Mouse (Mus musculus): Measurements from ENCODE around the gene Kcnb1. TPM values are rescaled to one million over a fixed set of nuclear protein-coding genes. Genes with fewer than 3 reads are reported as not detected.

Kcnb1 gene
- polyA plus RNA-seq, 1 experiment = 2.1 TPM

- TF ChIP-seq CTCF (IDR thresholded peaks at IDR 0.05; ENCODE audit: borderline replicate concordance, control insufficient read depth, extremely low read depth, insufficient read depth, low read length, poor library complexity) (no peak), POLR2A (IDR thresholded peaks at IDR 0.05; ENCODE audit: control insufficient read depth, extremely low read depth, insufficient read depth, low read length, poor library complexity) (no peak)
- no peaks in the 10 kb centered on the region for H3K27me3 ChIP-seq (ENCODE audit: control insufficient read depth, insufficient read depth, low read length)
- H3K36me3 ChIP-seq (ENCODE audit: control insufficient read depth, insufficient read depth, low read length) = no peaks in the 10 kb centered on the region
- H3K4me1 ChIP-seq (replicated peaks; ENCODE audit: control insufficient read depth, insufficient read depth, low read length) = no peaks in the 10 kb centered on the region
- WGBS = 90% methylated on average over 5 of the region's 5 CpGs
- DNase-seq = no peak
- H3K27ac ChIP-seq (ENCODE audit: control insufficient read depth, insufficient read depth, low read length) = no peak overlapping the region
- H3K4me3 ChIP-seq (ENCODE audit: control insufficient read depth, insufficient read depth, low read length) = no peak overlapping the region
Observed at GRCm38 (mm10) chr2:167173051-167173875, 16.7 kb downstream of the Kcnb1 start.

- no peak overlapping the region for H3K4me3 ChIP-seq (ENCODE audit: control insufficient read depth, insufficient read depth, low read length)
- H3K27me3 ChIP-seq (ENCODE audit: control insufficient read depth, insufficient read depth, low read length) = no peaks in the 10 kb centered on the region
- no peak for DNase-seq
- H3K27ac ChIP-seq (ENCODE audit: control insufficient read depth, insufficient read depth, low read length) = no peak overlapping the region
- WGBS = 10% methylated on average over 11 of the region's 11 CpGs
- no peak for TF ChIP-seq CTCF (IDR thresholded peaks at IDR 0.05; ENCODE audit: borderline replicate concordance, control insufficient read depth, extremely low read depth, insufficient read depth, low read length, poor library complexity)
- no peak for TF ChIP-seq POLR2A (IDR thresholded peaks at IDR 0.05; ENCODE audit: control insufficient read depth, extremely low read depth, insufficient read depth, low read length, poor library complexity)
- H3K4me1 ChIP-seq (replicated peaks; ENCODE audit: control insufficient read depth, insufficient read depth, low read length) = no peaks in the 10 kb centered on the region
- H3K36me3 ChIP-seq (ENCODE audit: control insufficient read depth, insufficient read depth, low read length) = no peaks in the 10 kb centered on the region
Observed at GRCm38 (mm10) chr2:167167515-167168212, 22.3 kb downstream of the Kcnb1 start.

- Histone ChIP-seq H3K4me1 (replicated peaks; ENCODE audit: control insufficient read depth, insufficient read depth, low read length) (no peaks in the 10 kb centered on the region), H3K4me3 (ENCODE audit: control insufficient read depth, insufficient read depth, low read length) (no peak overlapping the region), H3K36me3 (ENCODE audit: control insufficient read depth, insufficient read depth, low read length) (no peaks in the 10 kb centered on the region), H3K27me3 (ENCODE audit: control insufficient read depth, insufficient read depth, low read length) (no peaks in the 10 kb centered on the region), H3K27ac (ENCODE audit: control insufficient read depth, insufficient read depth, low read length) (no peak overlapping the region)
- TF ChIP-seq POLR2A (IDR thresholded peaks at IDR 0.05; ENCODE audit: control insufficient read depth, extremely low read depth, insufficient read depth, low read length, poor library complexity) (no peak), CTCF (IDR thresholded peaks at IDR 0.05; ENCODE audit: borderline replicate concordance, control insufficient read depth, extremely low read depth, insufficient read depth, low read length, poor library complexity) (no peak)
- 97% methylated on average over 9 of the region's 9 CpGs for WGBS
- DNase-seq = no peak
Observed at GRCm38 (mm10) chr2:167163600-167163999, 26.4 kb downstream of the Kcnb1 start.

GRCm38 (mm10) chr2:167163134-167163533, 26.8 kb downstream of the Kcnb1 start:
- no peaks in the 10 kb centered on the region for H3K27me3 ChIP-seq (ENCODE audit: control insufficient read depth, insufficient read depth, low read length)

GRCm38 (mm10) chr2:167162516-167163021, 27.4 kb downstream of the Kcnb1 start:
- no peaks in the 10 kb centered on the region for H3K27me3 ChIP-seq (ENCODE audit: control insufficient read depth, insufficient read depth, low read length)
- H3K4me3 ChIP-seq (ENCODE audit: control insufficient read depth, insufficient read depth, low read length) = no peak overlapping the region
- H3K36me3 ChIP-seq (ENCODE audit: control insufficient read depth, insufficient read depth, low read length) = no peaks in the 10 kb centered on the region
- TF ChIP-seq CTCF (IDR thresholded peaks at IDR 0.05; ENCODE audit: borderline replicate concordance, control insufficient read depth, extremely low read depth, insufficient read depth, low read length, poor library complexity) (no peak), POLR2A (IDR thresholded peaks at IDR 0.05; ENCODE audit: control insufficient read depth, extremely low read depth, insufficient read depth, low read length, poor library complexity) (no peak)
- H3K27ac ChIP-seq (ENCODE audit: control insufficient read depth, insufficient read depth, low read length) = no peak overlapping the region
- no peak for DNase-seq
- H3K4me1 ChIP-seq (replicated peaks; ENCODE audit: control insufficient read depth, insufficient read depth, low read length) = no peaks in the 10 kb centered on the region
- WGBS = 91% methylated on average over 10 of the region's 10 CpGs

More at GRCm38 (mm10) chr2:167163134-167163533, 26.8 kb downstream of the Kcnb1 start:
- Histone ChIP-seq H3K27ac (ENCODE audit: control insufficient read depth, insufficient read depth, low read length) (no peak overlapping the region), H3K4me1 (replicated peaks; ENCODE audit: control insufficient read depth, insufficient read depth, low read length) (no peaks in the 10 kb centered on the region), H3K4me3 (ENCODE audit: control insufficient read depth, insufficient read depth, low read length) (no peak overlapping the region), H3K36me3 (ENCODE audit: control insufficient read depth, insufficient read depth, low read length) (no peaks in the 10 kb centered on the region)
- no peak for DNase-seq
- TF ChIP-seq CTCF (IDR thresholded peaks at IDR 0.05; ENCODE audit: borderline replicate concordance, control insufficient read depth, extremely low read depth, insufficient read depth, low read length, poor library complexity) (no peak), POLR2A (IDR thresholded peaks at IDR 0.05; ENCODE audit: control insufficient read depth, extremely low read depth, insufficient read depth, low read length, poor library complexity) (no peak)
- WGBS = 96% methylated on average over 10 of the region's 10 CpGs

GRCm38 (mm10) chr2:167159721-167160120, 30.2 kb downstream of the Kcnb1 start:
- no peak overlapping the region for H3K4me3 ChIP-seq (ENCODE audit: control insufficient read depth, insufficient read depth, low read length)
- H3K27me3 ChIP-seq (ENCODE audit: control insufficient read depth, insufficient read depth, low read length) = no peaks in the 10 kb centered on the region
- no peak overlapping the region for H3K27ac ChIP-seq (ENCODE audit: control insufficient read depth, insufficient read depth, low read length)
- 96% methylated on average over 4 of the region's 4 CpGs for WGBS
- TF ChIP-seq POLR2A (IDR thresholded peaks at IDR 0.05; ENCODE audit: control insufficient read depth, extremely low read depth, insufficient read depth, low read length, poor library complexity) (no peak), CTCF (IDR thresholded peaks at IDR 0.05; ENCODE audit: borderline replicate concordance, control insufficient read depth, extremely low read depth, insufficient read depth, low read length, poor library complexity) (no peak)
- no peaks in the 10 kb centered on the region for H3K4me1 ChIP-seq (replicated peaks; ENCODE audit: control insufficient read depth, insufficient read depth, low read length)
- no peaks in the 10 kb centered on the region for H3K36me3 ChIP-seq (ENCODE audit: control insufficient read depth, insufficient read depth, low read length)
- DNase-seq = no peak
